Mouse (Mus musculus): ENCODE data around the gene Dact1. TPM values are rescaled to one million over a fixed set of nuclear protein-coding genes. Genes with fewer than 3 reads are reported as not detected.

Dact1 gene
- polyA plus RNA-seq, 1 experiment from 2014 or later: 36.5 TPM

GRCm38 (mm10) chr12:71296849-71297535 is 12.7 kb upstream of the Dact1 start:
- H3K27ac ChIP-seq: no peak overlapping the region
- peaks cover 9% of the 10 kb centered on the region for H3K4me1 ChIP-seq
- H3K9me3 ChIP-seq: no peaks in the 10 kb centered on the region
- H3K9ac ChIP-seq: no peak overlapping the region
- H3K4me2 ChIP-seq: no peak overlapping the region
- WGBS: 55% methylated on average over 8 of the region's 8 CpGs
- ATAC-seq (replicated peaks): no peak
- no peaks in the 10 kb centered on the region for H3K36me3 ChIP-seq (replicated peaks)
- no peaks in the 10 kb centered on the region for H3K27me3 ChIP-seq (replicated peaks)
- no peak overlapping the region for H3K4me3 ChIP-seq

- WGBS: under 1% methylated on average over 45 of the region's 56 CpGs
- peak overlapping the region; percentile 80 for H3K9ac ChIP-seq
- H3K27ac ChIP-seq: peak overlapping the region; percentile 88
- H3K4me1 ChIP-seq: peaks cover 10% of the 10 kb centered on the region; the same call in 1 of the 2 replicates
- no peaks in the 10 kb centered on the region for H3K9me3 ChIP-seq
- 0 out of 2 replicates have a peak, but pooled peaks cover 4% of the 10 kb centered on the region for H3K27me3 ChIP-seq (replicated peaks)
- peaks cover 4% of the 10 kb centered on the region; the same call in 1 of the 2 replicates for H3K36me3 ChIP-seq (replicated peaks)
- peak overlapping the region; percentile 82 for H3K4me3 ChIP-seq
- ATAC-seq (replicated peaks): peak; percentile 75
- peak overlapping the region; percentile 72 for H3K4me2 ChIP-seq
These were observed 616 bp downstream of the Dact1 start for GRCm38 (mm10) chr12:71310068-71310931.

- H3K4me1 ChIP-seq: peaks cover 10% of the 10 kb centered on the region; the same call in 1 of the 2 replicates
- peak overlapping the region; percentile 82 for H3K4me3 ChIP-seq
- WGBS: 25% methylated on average over 13 of the region's 13 CpGs
- H3K27me3 ChIP-seq (replicated peaks): no peaks in the 10 kb centered on the region
- H3K9me3 ChIP-seq: no peaks in the 10 kb centered on the region
- H3K36me3 ChIP-seq (replicated peaks): peaks cover 4% of the 10 kb centered on the region; the same call in 1 of the 2 replicates
- H3K4me2 ChIP-seq: peak overlapping the region; percentile 72
- peak overlapping the region; percentile 80 for H3K9ac ChIP-seq
- no peak; the same call in 1 of the 2 replicates for ATAC-seq (replicated peaks)
- peak overlapping the region; percentile 88 for H3K27ac ChIP-seq
These were observed 1.7 kb downstream of the Dact1 start for GRCm38 (mm10) chr12:71311237-71311887.

- H3K4me2 ChIP-seq: no peak overlapping the region
- no peak overlapping the region for H3K4me3 ChIP-seq
- no peak overlapping the region for H3K27ac ChIP-seq
- no peaks in the 10 kb centered on the region for H3K27me3 ChIP-seq (replicated peaks)
- H3K9me3 ChIP-seq: no peaks in the 10 kb centered on the region
- 84% methylated on average over 40 of the region's 40 CpGs for WGBS
- H3K9ac ChIP-seq: no peak overlapping the region
- H3K4me1 ChIP-seq: no peaks in the 10 kb centered on the region
- peaks cover 32% of the 10 kb centered on the region for H3K36me3 ChIP-seq (replicated peaks)
- no peak for ATAC-seq (replicated peaks)
These were observed 8.6 kb downstream of the Dact1 start for GRCm38 (mm10) chr12:71318239-71318638.

- ATAC-seq (replicated peaks): no peak
These were observed 9.9 kb downstream of the Dact1 start for GRCm38 (mm10) chr12:71319536-71319935.

GRCm38 (mm10) chr12:71332646-71333045 is 23.0 kb downstream of the Dact1 start:
- Histone ChIP-seq H3K9ac (no peak overlapping the region), H3K4me3 (no peak overlapping the region), H3K9me3 (no peaks in the 10 kb centered on the region), H3K36me3 (replicated peaks) (no peaks in the 10 kb centered on the region), H3K27ac (no peak overlapping the region), H3K4me1 (peaks cover 9% of the 10 kb centered on the region), H3K27me3 (replicated peaks) (no peaks in the 10 kb centered on the region), H3K4me2 (no peak overlapping the region)
- WGBS: 80% methylated on average over 3 of the region's 3 CpGs
- ATAC-seq (replicated peaks): no peak

More at GRCm38 (mm10) chr12:71319536-71319935, 9.9 kb downstream of the Dact1 start:
- Histone ChIP-seq H3K27ac (no peak overlapping the region), H3K9me3 (no peaks in the 10 kb centered on the region), H3K4me1 (no peaks in the 10 kb centered on the region), H3K9ac (no peak overlapping the region), H3K4me3 (no peak overlapping the region), H3K36me3 (replicated peaks) (peaks cover 29% of the 10 kb centered on the region), H3K4me2 (no peak overlapping the region), H3K27me3 (replicated peaks) (no peaks in the 10 kb centered on the region)
- 95% methylated on average over 4 of the region's 4 CpGs for WGBS

GRCm38 (mm10) chr12:71333561-71333960 is 23.9 kb downstream of the Dact1 start:
- Histone ChIP-seq H3K4me1 (peaks cover 14% of the 10 kb centered on the region), H3K36me3 (replicated peaks) (no peaks in the 10 kb centered on the region), H3K9me3 (no peaks in the 10 kb centered on the region), H3K27me3 (replicated peaks) (no peaks in the 10 kb centered on the region), H3K27ac (no peak overlapping the region), H3K4me3 (no peak overlapping the region), H3K9ac (no peak overlapping the region), H3K4me2 (no peak overlapping the region)
- no peak for ATAC-seq (replicated peaks)
- 61% methylated on average over 5 of the region's 5 CpGs for WGBS

- Histone ChIP-seq H3K4me2 (no peak overlapping the region), H3K9ac (no peak overlapping the region), H3K4me1 (peaks cover 14% of the 10 kb centered on the region), H3K4me3 (no peak overlapping the region), H3K27me3 (replicated peaks) (no peaks in the 10 kb centered on the region), H3K27ac (no peak overlapping the region), H3K9me3 (no peaks in the 10 kb centered on the region), H3K36me3 (replicated peaks) (no peaks in the 10 kb centered on the region)
- ATAC-seq (replicated peaks): no peak
- 67% methylated on average over 11 of the region's 11 CpGs for WGBS
These were observed 27.4 kb downstream of the Dact1 start for GRCm38 (mm10) chr12:71337025-71337582.

- 0 out of 2 replicates have a peak, but pooled peaks have one; percentile 33 for ATAC-seq (replicated peaks)
- no peak overlapping the region for H3K27ac ChIP-seq
- 47% methylated on average over 6 of the region's 6 CpGs for WGBS
- H3K4me2 ChIP-seq: no peak overlapping the region
- H3K9me3 ChIP-seq: no peaks in the 10 kb centered on the region
- H3K27me3 ChIP-seq (replicated peaks): no peaks in the 10 kb centered on the region
- H3K4me1 ChIP-seq: peaks cover 14% of the 10 kb centered on the region
- H3K9ac ChIP-seq: no peak overlapping the region
- no peak overlapping the region for H3K4me3 ChIP-seq
- H3K36me3 ChIP-seq (replicated peaks): no peaks in the 10 kb centered on the region
These were observed 28.3 kb downstream of the Dact1 start for GRCm38 (mm10) chr12:71337896-71338463.

- no peak overlapping the region for H3K4me3 ChIP-seq
- H3K9me3 ChIP-seq: no peaks in the 10 kb centered on the region
- H3K36me3 ChIP-seq (replicated peaks): no peaks in the 10 kb centered on the region
- H3K27ac ChIP-seq: no peak overlapping the region
- WGBS: 65% methylated on average over 16 of the region's 16 CpGs
- ATAC-seq (replicated peaks): no peak
- no peaks in the 10 kb centered on the region for H3K27me3 ChIP-seq (replicated peaks)
- H3K9ac ChIP-seq: no peak overlapping the region
- H3K4me1 ChIP-seq: peaks cover 11% of the 10 kb centered on the region
- H3K4me2 ChIP-seq: no peak overlapping the region
These were observed 29.6 kb downstream of the Dact1 start for GRCm38 (mm10) chr12:71339142-71339848.

GRCm38 (mm10) chr12:71342397-71342796 is 32.7 kb downstream of the Dact1 start:
- Histone ChIP-seq H3K4me3 (no peak overlapping the region), H3K4me2 (no peak overlapping the region), H3K27me3 (replicated peaks) (no peaks in the 10 kb centered on the region), H3K27ac (no peak overlapping the region), H3K9ac (no peak overlapping the region), H3K36me3 (replicated peaks) (no peaks in the 10 kb centered on the region), H3K9me3 (no peaks in the 10 kb centered on the region), H3K4me1 (peaks cover 7% of the 10 kb centered on the region)
- 51% methylated on average over 13 of the region's 13 CpGs for WGBS
- ATAC-seq (replicated peaks): no peak

All from midbrain, embryonic 15.5 days (tissue).